In the genomic region with DNA sequence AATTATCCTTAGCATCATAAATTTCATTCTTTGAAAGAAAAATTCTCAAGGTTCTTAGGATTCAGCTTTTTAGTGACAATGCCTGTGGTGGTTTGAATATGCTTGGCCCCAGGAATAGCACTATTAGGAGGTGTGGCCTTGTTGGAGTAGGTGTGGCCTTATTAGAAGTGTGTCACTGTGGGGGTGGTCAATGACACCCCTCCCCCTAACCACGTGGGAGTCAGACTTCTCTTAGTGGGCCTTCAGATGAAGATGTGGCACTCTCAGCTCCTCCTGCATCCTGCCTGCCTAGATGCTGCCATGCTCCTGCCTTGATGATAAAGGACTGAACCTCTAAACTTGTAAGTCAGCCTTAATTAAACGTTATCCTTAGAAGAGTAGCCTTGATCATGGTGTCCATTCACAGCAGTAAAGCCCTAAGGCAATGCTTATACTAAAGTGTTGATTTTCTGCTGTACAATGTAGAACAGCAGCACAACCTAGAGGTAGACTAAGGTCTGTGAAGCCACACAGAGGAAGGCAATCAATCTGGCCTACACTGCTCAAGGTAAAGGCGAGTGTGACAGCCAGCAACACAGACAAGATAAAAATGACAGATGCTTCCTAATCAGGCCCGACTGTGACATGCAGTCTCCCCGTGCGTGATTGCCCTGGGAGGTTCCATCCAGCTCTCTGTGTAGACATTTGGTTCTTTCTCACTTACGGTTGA, we compare ENCODE assay signal across 21 mouse cellular contexts. TPM values are rescaled to one million over a fixed set of nuclear protein-coding genes. Genes with fewer than 3 reads are reported as not detected.
DNase-seq lines count a peak whose midpoint lies in the region; ATAC-seq and TF ChIP-seq lines count a peak whose summit lies in the region.
"Had no signal": no experiment of that assay in that cellular context is flagged by ENCODE, and none has a peak within 500 bp of the region (broad histone marks: within the 10 kb centered on the region; RNA-seq: fewer than 3 reads in every experiment).

No protein-coding gene starts in this region.

- WGBS in heart, adult 2 months = 58% methylated on average over 7 of the region's 7 CpGs
- WGBS in intestine, postnatal 0 days = 73% methylated on average over 7 of the region's 7 CpGs
- 70% methylated on average over 7 of the region's 7 CpGs for WGBS in intestine, embryonic 16.5 days
- WGBS in midbrain, postnatal 0 days = 73% methylated on average over 7 of the region's 7 CpGs
- WGBS in midbrain, embryonic 11.5 days = 81% methylated on average over 7 of the region's 7 CpGs
- 65% methylated on average over 7 of the region's 7 CpGs for WGBS in stomach, postnatal 0 days

- no peaks in the 10 kb centered on the region for H3K79me2 ChIP-seq in heart, adult 2 months (replicated peaks; ENCODE audit: control insufficient read depth, insufficient read depth, low read length)

- H3K9me3 ChIP-seq in intestine, postnatal 0 days (ENCODE audit: control insufficient read depth) = no peaks in the 10 kb centered on the region
- no peaks in the 10 kb centered on the region for H3K9me3 ChIP-seq in intestine, embryonic 16.5 days (ENCODE audit: control insufficient read depth, low read length)
- no peaks in the 10 kb centered on the region for H3K9me3 ChIP-seq in midbrain, postnatal 0 days (ENCODE audit: low read length)
- no peaks in the 10 kb centered on the region for H3K9me3 ChIP-seq in midbrain, embryonic 11.5 days (ENCODE audit: control insufficient read depth, low read length)
- H3K9me3 ChIP-seq in stomach, postnatal 0 days (ENCODE audit: control insufficient read depth, low read length) = no peaks in the 10 kb centered on the region
- H3K9me3 ChIP-seq: forebrain, embryonic 12.5 days; liver, embryonic 15.5 days; neural tube, embryonic 12.5 days had no signal

- intact Hi-C loops in heart, adult 2 months (cut with DNase I) = loop anchor here (5.0 kb wide), 1 partner anchor 255 kb away; no protein-coding TSS in a partner anchor
- intact Hi-C loops in heart, postnatal 36 days (cut with DNase I) = no loop called here

- no peaks in the 10 kb centered on the region for H3K27me3 ChIP-seq in heart, adult 2 months (ENCODE audit: control insufficient read depth, insufficient read depth, low read length)
- no peaks in the 10 kb centered on the region for H3K27me3 ChIP-seq in intestine, postnatal 0 days (replicated peaks; ENCODE audit: control insufficient read depth, insufficient read depth, low read length)
- H3K27me3 ChIP-seq in intestine, embryonic 16.5 days (replicated peaks; ENCODE audit: control insufficient read depth, insufficient read depth, low read length) = no peaks in the 10 kb centered on the region
- H3K27me3 ChIP-seq in midbrain, postnatal 0 days (ENCODE audit: insufficient read depth, low read length) = no peaks in the 10 kb centered on the region
- H3K27me3 ChIP-seq in midbrain, embryonic 11.5 days (ENCODE audit: control insufficient read depth, insufficient read depth, low read length) = no peaks in the 10 kb centered on the region
- H3K27me3 ChIP-seq in stomach, postnatal 0 days (ENCODE audit: control insufficient read depth, insufficient read depth, low read length) = no peaks in the 10 kb centered on the region
- H3K27me3 ChIP-seq: forebrain, embryonic 12.5 days; liver, embryonic 15.5 days; neural tube, embryonic 12.5 days had no signal

- H3K9ac ChIP-seq in heart, adult 2 months (ENCODE audit: low read depth, low read length) = no peak overlapping the region
- no peak overlapping the region for H3K9ac ChIP-seq in intestine, postnatal 0 days (ENCODE audit: low read depth, low read length)
- no peak overlapping the region for H3K9ac ChIP-seq in intestine, embryonic 16.5 days (ENCODE audit: low read depth, low read length)
- no peak overlapping the region for H3K9ac ChIP-seq in midbrain, postnatal 0 days (replicated peaks; ENCODE audit: low read length, poor library complexity, severe bottlenecking)
- no peak overlapping the region for H3K9ac ChIP-seq in midbrain, embryonic 11.5 days (ENCODE audit: low read length)
- H3K9ac ChIP-seq in stomach, postnatal 0 days (ENCODE audit: low read length) = no peak overlapping the region
- H3K9ac ChIP-seq: forebrain, embryonic 12.5 days; liver, embryonic 15.5 days; neural tube, embryonic 12.5 days had no signal

- TF ChIP-seq EP300 in heart, adult 2 months (IDR thresholded peaks at IDR 0.05; ENCODE audit: insufficient read depth, low read depth, low read length) = no peak
- no peak for TF ChIP-seq EP300 in stomach, postnatal 0 days (optimal IDR thresholded peaks at IDR 0.05)

- TF ChIP-seq POLR2A in heart, adult 2 months (IDR thresholded peaks at IDR 0.05; ENCODE audit: insufficient read depth, low read depth, low read length) = no peak

- H3K4me2 ChIP-seq in intestine, postnatal 0 days (replicated peaks; ENCODE audit: low read depth) = no peak overlapping the region
- no peak overlapping the region for H3K4me2 ChIP-seq in intestine, embryonic 16.5 days (ENCODE audit: low read depth, low read length)
- H3K4me2 ChIP-seq in midbrain, postnatal 0 days (ENCODE audit: low read depth, low read length, poor library complexity, severe bottlenecking) = no peak overlapping the region
- H3K4me2 ChIP-seq in midbrain, embryonic 11.5 days = no peak overlapping the region
- no peak overlapping the region for H3K4me2 ChIP-seq in stomach, postnatal 0 days (replicated peaks; ENCODE audit: low read depth)
- H3K4me2 ChIP-seq: forebrain, embryonic 12.5 days; liver, embryonic 15.5 days; neural tube, embryonic 12.5 days had no signal

- peaks cover 3% of the 10 kb centered on the region; the same call in 1 of the 2 replicates for H3K36me3 ChIP-seq in heart, adult 2 months (ENCODE audit: control insufficient read depth, insufficient read depth, low read length)
- peaks cover 76% of the 10 kb centered on the region for H3K36me3 ChIP-seq in intestine, postnatal 0 days (ENCODE audit: control insufficient read depth, insufficient read depth)
- H3K36me3 ChIP-seq in intestine, embryonic 16.5 days (ENCODE audit: control insufficient read depth, insufficient read depth, low read length) = peaks cover 12% of the 10 kb centered on the region
- peaks cover 32% of the 10 kb centered on the region for H3K36me3 ChIP-seq in midbrain, postnatal 0 days (ENCODE audit: insufficient read depth, low read length)
- H3K36me3 ChIP-seq in midbrain, embryonic 11.5 days (ENCODE audit: control insufficient read depth, insufficient read depth, low read length) = peaks cover 13% of the 10 kb centered on the region
- H3K36me3 ChIP-seq in stomach, postnatal 0 days (ENCODE audit: control insufficient read depth, insufficient read depth, low read length) = peaks cover 17% of the 10 kb centered on the region

- ATAC-seq in intestine, postnatal 0 days = no peak
- ATAC-seq in intestine, embryonic 16.5 days = no peak
- ATAC-seq in midbrain, postnatal 0 days (ENCODE audit: low FRiP score) = no peak
- ATAC-seq in midbrain, embryonic 11.5 days (ENCODE audit: low FRiP score) = no peak
- ATAC-seq in stomach, postnatal 0 days (ENCODE audit: low FRiP score, low TSS enrichment) = no peak
- ATAC-seq: hindbrain, embryonic 16.5 days had no signal

- peak; percentile 55 for TF ChIP-seq CTCF in heart, adult 2 months (IDR thresholded peaks at IDR 0.05)
- TF ChIP-seq CTCF in intestine, postnatal 0 days (IDR thresholded peaks at IDR 0.05; ENCODE audit: low read depth) = peak; percentile 52
- TF ChIP-seq CTCF in midbrain, postnatal 0 days (IDR thresholded peaks at IDR 0.05) = peak; percentile 59
- peak; percentile 50 for TF ChIP-seq CTCF in stomach, postnatal 0 days (IDR thresholded peaks at IDR 0.05; ENCODE audit: low read depth)

- DNase-seq in heart, adult 2 months = no peak
- DNase-seq in heart, postnatal 36 days = no peak
- DNase-seq in midbrain, postnatal 0 days (ENCODE audit: low spot score) = peak; percentile 42
- no peak for DNase-seq in midbrain, embryonic 11.5 days (ENCODE audit: low spot score, missing footprints)
- DNase-seq in stomach, postnatal 0 days (ENCODE audit: low spot score) = no peak
- DNase-seq in adrenal gland, postnatal 4 days (ENCODE audit: low spot score in 2 of 2) = no peak
- DNase-seq: adrenal gland, adult 8-10 months; cerebellum, adult 9-10 months; heart, postnatal 4 days; kidney, adult 9 months; lung, postnatal 36 days; right cerebral cortex, postnatal 4 days; thymus, postnatal 25 days had no signal

- no peak overlapping the region for H3K4me3 ChIP-seq in heart, adult 2 months
- no peak overlapping the region for H3K4me3 ChIP-seq in intestine, postnatal 0 days (ENCODE audit: low read depth, low read length)
- no peak overlapping the region for H3K4me3 ChIP-seq in intestine, embryonic 16.5 days (ENCODE audit: low read length)
- no peak overlapping the region for H3K4me3 ChIP-seq in midbrain, postnatal 0 days (ENCODE audit: low read depth, low read length)
- H3K4me3 ChIP-seq in midbrain, embryonic 11.5 days (ENCODE audit: low read depth, low read length) = no peak overlapping the region
- H3K4me3 ChIP-seq in stomach, postnatal 0 days (ENCODE audit: low read depth, low read length) = no peak overlapping the region
- H3K4me3 ChIP-seq: forebrain, embryonic 12.5 days; liver, embryonic 15.5 days; neural tube, embryonic 12.5 days had no signal

- H3K27ac ChIP-seq in heart, adult 2 months = no peak overlapping the region
- no peak overlapping the region for H3K27ac ChIP-seq in intestine, postnatal 0 days (ENCODE audit: low read depth, low read length)
- H3K27ac ChIP-seq in intestine, embryonic 16.5 days (ENCODE audit: low read length) = no peak overlapping the region
- H3K27ac ChIP-seq in midbrain, postnatal 0 days (ENCODE audit: low read depth, low read length) = no peak overlapping the region
- no peak overlapping the region for H3K27ac ChIP-seq in midbrain, embryonic 11.5 days (ENCODE audit: low read depth, low read length)
- no peak overlapping the region for H3K27ac ChIP-seq in stomach, postnatal 0 days (replicated peaks)
- H3K27ac ChIP-seq: forebrain, embryonic 12.5 days; liver, embryonic 15.5 days; neural tube, embryonic 12.5 days had no signal

- H3K4me1 ChIP-seq in heart, adult 2 months (ENCODE audit: control insufficient read depth, insufficient read depth, low read length) = no peaks in the 10 kb centered on the region
- no peaks in the 10 kb centered on the region for H3K4me1 ChIP-seq in intestine, postnatal 0 days (replicated peaks; ENCODE audit: control insufficient read depth, insufficient read depth, low read length)
- H3K4me1 ChIP-seq in intestine, embryonic 16.5 days (ENCODE audit: control insufficient read depth, insufficient read depth, low read length) = no peaks in the 10 kb centered on the region
- H3K4me1 ChIP-seq in midbrain, postnatal 0 days (ENCODE audit: insufficient read depth, low read length) = no peaks in the 10 kb centered on the region
- H3K4me1 ChIP-seq in midbrain, embryonic 11.5 days (ENCODE audit: control insufficient read depth, insufficient read depth, low read length) = no peaks in the 10 kb centered on the region
- no peaks in the 10 kb centered on the region for H3K4me1 ChIP-seq in stomach, postnatal 0 days (replicated peaks; ENCODE audit: control insufficient read depth, insufficient read depth)
- H3K4me1 ChIP-seq: forebrain, embryonic 12.5 days; liver, embryonic 15.5 days; neural tube, embryonic 12.5 days had no signal

RNA-seq across cellular contexts. Expression of a gene that starts 19.3 kb away (rescaled TPM):
- 1 to 10 TPM; 6.1 to 7.1 TPM for total RNA-seq in heart, adult 2 months (2021)
- polyA plus RNA-seq in heart, adult 2 months (2012; rRNA removed) = 12.6 and 12.9 TPM in 2 replicates
- total RNA-seq in heart, postnatal 36 days (2021) = 1 to 10 TPM; 7.7 to 8.5 TPM
- polyA plus RNA-seq in intestine, postnatal 0 days (2015; fragmentation: Nextera tagmentation; extraction: Ambion mirVana) = 11.7 and 12.3 TPM in 2 replicates
- polyA plus RNA-seq in intestine, embryonic 16.5 days (2015; fragmentation: Nextera tagmentation; extraction: Ambion mirVana) = 41.7 and 43.3 TPM in 2 replicates
- 12.6 and 19.6 TPM in 2 replicates for total RNA-seq in midbrain, postnatal 0 days (2014; rRNA removed)
- polyA plus RNA-seq in midbrain, postnatal 0 days (2015; fragmentation: Nextera tagmentation; extraction: Ambion mirVana) = 20.4 and 20.6 TPM in 2 replicates
- 53.3 and 55.4 TPM in 2 replicates for polyA plus RNA-seq in midbrain, embryonic 11.5 days (2014; fragmentation: Nextera tagmentation; extraction: Ambion mirVana)
- polyA plus RNA-seq in stomach, postnatal 0 days (2015; fragmentation: Nextera tagmentation; extraction: Ambion mirVana) = 16.1 and 17.9 TPM in 2 replicates
- total RNA-seq in adrenal gland, postnatal 4 days (2021) = 10 to 100 TPM; 49.0 to 49.7 TPM

RNA-seq across cellular contexts. Expression of a gene that starts 19.4 kb away (rescaled TPM):
- total RNA-seq in heart, adult 2 months (2021) = 10 to 100 TPM; 20.3 to 23.8 TPM
- polyA plus RNA-seq in heart, adult 2 months (2012; rRNA removed) = 8.9 and 19.2 TPM in 2 replicates
- total RNA-seq in heart, postnatal 36 days (2021) = 10 to 100 TPM; 17.1 to 25.1 TPM
- polyA plus RNA-seq in intestine, postnatal 0 days (2015; fragmentation: Nextera tagmentation; extraction: Ambion mirVana) = 8.0 TPM in 2 replicates
- polyA plus RNA-seq in intestine, embryonic 16.5 days (2015; fragmentation: Nextera tagmentation; extraction: Ambion mirVana) = 16.2 and 17.6 TPM in 2 replicates
- 95.1 and 127 TPM in 2 replicates for total RNA-seq in midbrain, postnatal 0 days (2014; rRNA removed)
- 41.1 and 46.6 TPM in 2 replicates for polyA plus RNA-seq in midbrain, postnatal 0 days (2015; fragmentation: Nextera tagmentation; extraction: Ambion mirVana)
- 42.3 and 50.4 TPM in 2 replicates for polyA plus RNA-seq in midbrain, embryonic 11.5 days (2014; fragmentation: Nextera tagmentation; extraction: Ambion mirVana)
- polyA plus RNA-seq in stomach, postnatal 0 days (2015; fragmentation: Nextera tagmentation; extraction: Ambion mirVana) = 7.7 and 8.0 TPM in 2 replicates
- 10 to 100 TPM; 52.5 to 53.2 TPM for total RNA-seq in adrenal gland, postnatal 4 days (2021)

RNA-seq across cellular contexts. Expression of a gene that starts 59.2 kb away (rescaled TPM):
- total RNA-seq in heart, adult 2 months (2021) = not detected
- polyA plus RNA-seq in heart, adult 2 months (2012; rRNA removed) = 0.04 and 0.06 TPM in 2 replicates
- not detected for total RNA-seq in heart, postnatal 36 days (2021)
- 0.39 and 0.46 TPM in 2 replicates for polyA plus RNA-seq in intestine, postnatal 0 days (2015; fragmentation: Nextera tagmentation; extraction: Ambion mirVana)
- 0.22 and 0.23 TPM in 2 replicates for polyA plus RNA-seq in intestine, embryonic 16.5 days (2015; fragmentation: Nextera tagmentation; extraction: Ambion mirVana)
- 55.7 and 103 TPM in 2 replicates for total RNA-seq in midbrain, postnatal 0 days (2014; rRNA removed)
- polyA plus RNA-seq in midbrain, postnatal 0 days (2015; fragmentation: Nextera tagmentation; extraction: Ambion mirVana) = 17.6 and 21.9 TPM in 2 replicates
- polyA plus RNA-seq in midbrain, embryonic 11.5 days (2014; fragmentation: Nextera tagmentation; extraction: Ambion mirVana) = 0.26 and 0.37 TPM in 2 replicates
- polyA plus RNA-seq in stomach, postnatal 0 days (2015; fragmentation: Nextera tagmentation; extraction: Ambion mirVana) = 0.13 and 0.16 TPM in 2 replicates
- total RNA-seq in adrenal gland, postnatal 4 days (2021) = 10 to 100 TPM; 68.3 to 68.7 TPM
- total RNA-seq: common myeloid progenitor, adult 5-6 weeks had no signal
- polyA plus RNA-seq: C2C12 had no signal

Comparison
In these comparisons a context has a peak if more than half of its experiments do, and no peak if none do; other contexts are left out.
1. RNA of a gene that starts 59.2 kb away (polyA plus RNA-seq): 17.6 to 21.9 TPM in midbrain, postnatal 0 days; 0.39 to 0.46 TPM in intestine, postnatal 0 days, 0.26 to 0.37 TPM in midbrain, embryonic 11.5 days, 0.22 to 0.23 TPM in intestine, embryonic 16.5 days, 0.13 to 0.16 TPM in stomach, postnatal 0 days and 0.04 to 0.06 TPM in heart, adult 2 months; every median in the first group is over 10 times any median in the second.
2. Peak in every context shown above with its lines, with median percentiles within 50 percentile points of each other: CTCF ChIP-seq.